Mouse (Mus musculus): ENCODE measurements around the gene Dip2b. TPM values are rescaled to one million over a fixed set of nuclear protein-coding genes. Genes with fewer than 3 reads are reported as not detected.

Dip2b gene
- polyA plus RNA-seq, 1 experiment, result 18.1 TPM

DNA sequence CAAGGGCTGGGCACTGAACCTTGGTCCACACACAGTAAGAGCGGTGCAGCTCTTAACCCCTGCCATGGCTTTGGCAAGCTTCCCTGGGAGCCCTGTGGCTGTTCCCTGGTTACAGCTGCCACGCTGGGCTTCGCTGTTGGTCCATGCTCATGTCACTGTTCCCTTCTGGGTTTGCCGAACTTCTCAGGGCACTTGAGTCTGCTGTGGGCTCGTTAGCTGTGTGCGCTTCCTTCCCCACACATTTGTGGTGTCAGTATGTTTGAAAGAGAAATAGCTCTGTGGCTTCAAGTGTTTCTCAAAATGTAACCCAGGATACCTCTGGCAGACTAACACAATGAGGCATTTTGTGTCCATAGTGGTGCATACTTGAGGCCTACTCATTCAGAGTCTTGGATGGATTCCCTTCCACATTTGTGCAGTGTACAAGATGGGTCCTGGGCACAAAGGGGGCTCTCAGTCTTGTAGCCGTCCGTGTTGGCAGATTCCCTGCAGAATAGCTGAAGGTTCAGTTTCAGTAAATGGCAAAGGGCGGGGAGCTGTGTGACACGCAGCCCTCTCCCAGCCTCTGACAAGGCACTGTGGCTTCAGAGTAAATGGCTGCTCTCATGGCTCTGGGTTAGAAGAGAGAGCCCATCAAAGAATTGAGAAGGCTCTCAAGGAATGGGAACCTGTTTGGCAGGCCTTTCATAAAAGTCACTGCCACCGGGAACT lies 104.8 kb downstream of the Dip2b start:
- Histone ChIP-seq H3K36me3 (ENCODE audit: control insufficient read depth, insufficient read depth, low read length) (0 out of 2 replicates have a peak, but pooled peaks cover 3% of the 10 kb centered on the region), H3K4me3 (ENCODE audit: control insufficient read depth, insufficient read depth, low read length) (no peak overlapping the region), H3K4me1 (replicated peaks; ENCODE audit: control insufficient read depth, insufficient read depth, low read length) (peaks cover 13% of the 10 kb centered on the region), H3K27ac (ENCODE audit: control insufficient read depth, insufficient read depth, low read length) (no peak overlapping the region), H3K27me3 (ENCODE audit: control insufficient read depth, insufficient read depth, low read length) (no peaks in the 10 kb centered on the region)
- no peak for TF ChIP-seq POLR2A (IDR thresholded peaks at IDR 0.05; ENCODE audit: control insufficient read depth, extremely low read depth, insufficient read depth, low read length, poor library complexity)
- no peak for TF ChIP-seq CTCF (IDR thresholded peaks at IDR 0.05; ENCODE audit: borderline replicate concordance, control insufficient read depth, extremely low read depth, insufficient read depth, low read length, poor library complexity)
- 91% methylated on average over 11 of the region's 11 CpGs for WGBS
- no peak for DNase-seq

DNA sequence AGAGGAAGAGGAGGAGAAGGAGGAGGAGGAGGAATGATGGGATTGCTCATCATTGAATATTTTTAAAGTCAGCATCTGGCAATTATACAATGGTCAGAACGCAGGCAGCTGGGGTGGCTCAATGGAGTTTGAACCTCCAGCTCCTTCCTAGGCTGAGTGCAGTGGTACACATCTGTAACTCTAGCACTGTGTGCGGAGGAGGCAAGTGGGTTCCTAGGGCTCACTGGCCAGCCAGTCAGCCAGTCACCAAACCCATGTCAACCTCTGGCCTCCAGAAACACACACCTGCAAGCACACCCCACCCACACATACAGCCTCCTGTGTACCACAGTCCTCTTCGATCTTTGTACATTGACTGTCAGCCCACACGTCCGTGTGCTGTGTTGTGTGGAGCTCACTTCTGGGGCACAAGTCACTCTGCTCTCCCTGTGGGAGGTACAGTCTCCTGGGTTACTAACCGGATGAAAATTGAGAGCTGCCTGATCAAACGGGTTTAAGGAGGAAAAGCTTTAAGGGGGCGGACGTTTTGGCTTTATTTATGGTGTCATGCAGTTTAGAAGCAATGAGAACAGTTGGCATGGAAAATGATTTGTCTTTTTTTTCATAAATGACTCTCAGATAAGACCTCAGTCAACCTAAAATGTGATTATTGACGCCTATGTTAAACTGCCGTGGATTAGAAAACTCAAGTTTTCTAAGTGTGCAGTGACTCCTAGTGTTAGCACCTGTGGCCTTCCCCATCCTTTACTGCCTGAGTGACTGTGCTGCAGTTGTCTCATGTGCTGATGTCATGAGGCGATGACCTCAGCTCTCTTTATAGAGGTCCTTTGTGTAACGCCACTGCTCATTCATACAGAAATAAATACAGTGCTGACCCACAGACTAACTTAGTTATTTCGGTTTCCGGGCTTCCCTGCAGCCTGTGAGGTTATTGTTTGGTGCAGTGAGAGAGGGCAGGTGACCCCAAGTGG lies 106.7 kb downstream of the Dip2b start:
- H3K4me1 ChIP-seq (replicated peaks; ENCODE audit: control insufficient read depth, insufficient read depth, low read length), result peaks cover 7% of the 10 kb centered on the region
- 91% methylated on average over 15 of the region's 15 CpGs for WGBS
- no peaks in the 10 kb centered on the region for H3K27me3 ChIP-seq (ENCODE audit: control insufficient read depth, insufficient read depth, low read length)
- DNase-seq, result no peak
- no peak overlapping the region for H3K4me3 ChIP-seq (ENCODE audit: control insufficient read depth, insufficient read depth, low read length)
- TF ChIP-seq CTCF (IDR thresholded peaks at IDR 0.05; ENCODE audit: borderline replicate concordance, control insufficient read depth, extremely low read depth, insufficient read depth, low read length, poor library complexity) (no peak), POLR2A (IDR thresholded peaks at IDR 0.05; ENCODE audit: control insufficient read depth, extremely low read depth, insufficient read depth, low read length, poor library complexity) (no peak)
- H3K36me3 ChIP-seq (ENCODE audit: control insufficient read depth, insufficient read depth, low read length), result 0 out of 2 replicates have a peak, but pooled peaks cover 3% of the 10 kb centered on the region
- no peak overlapping the region for H3K27ac ChIP-seq (ENCODE audit: control insufficient read depth, insufficient read depth, low read length)

DNA sequence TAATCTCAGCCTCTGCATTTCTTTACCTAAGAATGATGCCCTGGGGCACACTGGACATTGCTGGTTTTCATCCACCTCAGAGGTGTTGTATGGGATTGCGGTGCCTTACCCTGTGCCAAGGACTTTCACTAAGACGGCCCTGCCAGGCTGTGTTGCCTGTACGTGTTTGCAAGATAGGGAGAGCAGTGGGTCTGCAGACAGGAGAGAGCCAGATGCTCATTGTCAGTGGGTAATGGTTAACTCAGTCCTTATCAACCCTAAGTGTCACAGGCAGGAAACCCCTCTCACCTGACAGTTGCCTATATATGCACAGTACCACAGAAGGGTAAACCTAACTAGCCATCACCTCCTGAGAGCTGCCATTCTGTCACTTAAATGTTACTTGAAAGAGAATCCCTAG lies 107.5 kb downstream of the Dip2b start:
- no peak for TF ChIP-seq POLR2A (IDR thresholded peaks at IDR 0.05; ENCODE audit: control insufficient read depth, extremely low read depth, insufficient read depth, low read length, poor library complexity)
- no peak for TF ChIP-seq CTCF (IDR thresholded peaks at IDR 0.05; ENCODE audit: borderline replicate concordance, control insufficient read depth, extremely low read depth, insufficient read depth, low read length, poor library complexity)
- H3K36me3 ChIP-seq (ENCODE audit: control insufficient read depth, insufficient read depth, low read length), result 0 out of 2 replicates have a peak, but pooled peaks cover 3% of the 10 kb centered on the region
- H3K4me1 ChIP-seq (replicated peaks; ENCODE audit: control insufficient read depth, insufficient read depth, low read length), result 0 out of 2 replicates have a peak, but pooled peaks cover 2% of the 10 kb centered on the region
- no peak overlapping the region for H3K4me3 ChIP-seq (ENCODE audit: control insufficient read depth, insufficient read depth, low read length)
- DNase-seq, result no peak
- WGBS, result over 99% methylated on average over 3 of the region's 3 CpGs
- H3K27me3 ChIP-seq (ENCODE audit: control insufficient read depth, insufficient read depth, low read length), result no peaks in the 10 kb centered on the region
- H3K27ac ChIP-seq (ENCODE audit: control insufficient read depth, insufficient read depth, low read length), result no peak overlapping the region

DNA sequence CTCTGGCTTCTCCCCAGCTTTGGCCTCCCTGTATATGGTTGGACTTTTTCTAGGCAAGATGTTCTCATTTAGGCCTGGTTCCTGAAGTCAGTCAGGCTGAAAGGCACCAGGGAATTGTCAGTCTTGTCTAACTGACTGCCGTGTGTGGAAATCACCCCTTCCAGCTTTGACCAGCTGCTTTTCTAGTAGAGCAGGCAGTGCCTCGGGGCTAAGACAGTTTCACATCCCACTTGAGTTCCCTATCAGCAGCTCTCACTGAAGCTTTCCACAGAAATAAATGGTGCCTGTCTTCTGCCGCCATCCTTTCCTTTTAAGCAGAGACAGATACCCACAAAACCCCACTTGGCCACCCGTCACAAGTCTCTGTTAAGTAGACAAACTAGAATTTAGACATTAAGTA lies 112.1 kb downstream of the Dip2b start:
- Histone ChIP-seq H3K4me1 (replicated peaks; ENCODE audit: control insufficient read depth, insufficient read depth, low read length) (no peaks in the 10 kb centered on the region), H3K4me3 (ENCODE audit: control insufficient read depth, insufficient read depth, low read length) (no peak overlapping the region), H3K27ac (ENCODE audit: control insufficient read depth, insufficient read depth, low read length) (no peak overlapping the region), H3K27me3 (ENCODE audit: control insufficient read depth, insufficient read depth, low read length) (no peaks in the 10 kb centered on the region), H3K36me3 (ENCODE audit: control insufficient read depth, insufficient read depth, low read length) (peaks cover 11% of the 10 kb centered on the region)
- WGBS, result 86% methylated on average over 4 of the region's 4 CpGs
- no peak for DNase-seq
- no peak for TF ChIP-seq CTCF (IDR thresholded peaks at IDR 0.05; ENCODE audit: borderline replicate concordance, control insufficient read depth, extremely low read depth, insufficient read depth, low read length, poor library complexity)
- TF ChIP-seq POLR2A (IDR thresholded peaks at IDR 0.05; ENCODE audit: control insufficient read depth, extremely low read depth, insufficient read depth, low read length, poor library complexity), result no peak

DNA sequence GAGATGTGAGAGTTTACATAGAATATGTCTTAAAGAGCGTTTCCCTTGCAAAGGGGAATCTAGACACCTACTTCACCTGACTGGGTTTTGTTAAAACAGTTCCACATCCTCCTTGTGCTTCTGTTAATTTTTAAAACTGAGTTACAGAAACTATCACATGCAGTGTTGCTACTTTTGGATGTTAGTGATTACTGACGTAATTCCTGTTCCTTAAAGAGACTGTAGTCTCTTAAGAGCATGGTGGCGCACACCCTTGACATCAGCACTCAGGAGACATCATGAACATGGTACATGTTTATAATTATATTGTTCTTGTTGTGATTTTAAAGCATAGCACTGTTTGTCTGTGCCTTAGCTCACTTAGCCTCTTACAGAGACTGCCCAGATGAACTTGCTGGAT lies 113.9 kb downstream of the Dip2b start:
- no peak overlapping the region for H3K27ac ChIP-seq (ENCODE audit: control insufficient read depth, insufficient read depth, low read length)
- DNase-seq, result no peak
- TF ChIP-seq CTCF (IDR thresholded peaks at IDR 0.05; ENCODE audit: borderline replicate concordance, control insufficient read depth, extremely low read depth, insufficient read depth, low read length, poor library complexity) (no peak), POLR2A (IDR thresholded peaks at IDR 0.05; ENCODE audit: control insufficient read depth, extremely low read depth, insufficient read depth, low read length, poor library complexity) (no peak)
- H3K4me1 ChIP-seq (replicated peaks; ENCODE audit: control insufficient read depth, insufficient read depth, low read length), result no peaks in the 10 kb centered on the region
- no peak overlapping the region for H3K4me3 ChIP-seq (ENCODE audit: control insufficient read depth, insufficient read depth, low read length)
- peaks cover 16% of the 10 kb centered on the region for H3K36me3 ChIP-seq (ENCODE audit: control insufficient read depth, insufficient read depth, low read length)
- 93% methylated on average over 3 of the region's 3 CpGs for WGBS
- no peaks in the 10 kb centered on the region for H3K27me3 ChIP-seq (ENCODE audit: control insufficient read depth, insufficient read depth, low read length)

DNA sequence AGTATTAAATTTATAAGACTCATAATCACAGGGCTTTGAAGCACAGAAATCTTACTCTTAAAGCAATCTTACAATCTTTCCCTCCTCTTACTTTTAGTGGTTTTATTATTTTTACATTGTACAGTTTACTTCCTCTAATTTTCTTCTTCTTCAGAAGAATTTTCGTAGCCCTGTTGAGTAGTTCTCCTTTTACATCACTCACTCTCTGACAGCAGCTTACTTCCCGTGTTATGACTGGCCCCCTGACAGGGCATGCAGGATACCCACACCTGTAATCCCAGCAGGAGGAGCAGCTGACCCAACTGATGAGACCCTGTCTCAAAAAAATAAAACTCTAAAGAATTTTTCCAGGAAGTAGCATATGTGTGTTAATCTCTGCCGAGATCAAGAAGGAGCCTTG lies 114.6 kb downstream of the Dip2b start:
- WGBS, result 19% methylated on average over 3 of the region's 3 CpGs
- H3K4me3 ChIP-seq (ENCODE audit: control insufficient read depth, insufficient read depth, low read length), result no peak overlapping the region
- no peaks in the 10 kb centered on the region for H3K4me1 ChIP-seq (replicated peaks; ENCODE audit: control insufficient read depth, insufficient read depth, low read length)
- TF ChIP-seq POLR2A (IDR thresholded peaks at IDR 0.05; ENCODE audit: control insufficient read depth, extremely low read depth, insufficient read depth, low read length, poor library complexity) (no peak), CTCF (IDR thresholded peaks at IDR 0.05; ENCODE audit: borderline replicate concordance, control insufficient read depth, extremely low read depth, insufficient read depth, low read length, poor library complexity) (no peak)
- H3K27me3 ChIP-seq (ENCODE audit: control insufficient read depth, insufficient read depth, low read length), result no peaks in the 10 kb centered on the region
- no peak for DNase-seq
- H3K36me3 ChIP-seq (ENCODE audit: control insufficient read depth, insufficient read depth, low read length), result peaks cover 18% of the 10 kb centered on the region
- H3K27ac ChIP-seq (ENCODE audit: control insufficient read depth, insufficient read depth, low read length), result no peak overlapping the region
